Mouse (Mus musculus) liver, adult (tissue): ENCODE results near the gene Pcsk5.
A peak's percentile ranks its signal among the peaks of the same experiment; 100 is the strongest.

Experiments
- GATA4 ChIP-seq: IDR thresholded peaks from 2 replicates; pipeline ENCODE4 v1.6.1; 2014; ENCODE audit warnings: mild to moderate bottlenecking, low read length; ENCODE audit not compliant: insufficient replicate concordance

Pcsk5 gene

GRCm38 (mm10) chr19:17828414-17828813 is 9.0 kb downstream of the Pcsk5 start:
- no peak for TF ChIP-seq GATA4

GRCm38 (mm10) chr19:17826694-17827093 is 10.7 kb downstream of the Pcsk5 start:
- no peak for TF ChIP-seq GATA4

GRCm38 (mm10) chr19:17820046-17820445 is 17.4 kb downstream of the Pcsk5 start:
- no peak for TF ChIP-seq GATA4

GRCm38 (mm10) chr19:17819081-17819480 is 18.4 kb downstream of the Pcsk5 start:
- no peak for TF ChIP-seq GATA4

- no peak for TF ChIP-seq GATA4
These were observed 22.4 kb downstream of the Pcsk5 start for GRCm38 (mm10) chr19:17815062-17815461.

GRCm38 (mm10) chr19:17813449-17813990 is 23.9 kb downstream of the Pcsk5 start:
- no peak for TF ChIP-seq GATA4

GRCm38 (mm10) chr19:17812661-17813060 is 24.8 kb downstream of the Pcsk5 start:
- no peak for TF ChIP-seq GATA4

- TF ChIP-seq GATA4, result no peak
These were observed 30.8 kb downstream of the Pcsk5 start for GRCm38 (mm10) chr19:17806626-17807025.

GRCm38 (mm10) chr19:17800798-17801197 is 36.6 kb downstream of the Pcsk5 start:
- no peak for TF ChIP-seq GATA4

- no peak for TF ChIP-seq GATA4
These were observed 37.8 kb downstream of the Pcsk5 start for GRCm38 (mm10) chr19:17799419-17800185.

- TF ChIP-seq GATA4, result no peak
These were observed 44.0 kb downstream of the Pcsk5 start for GRCm38 (mm10) chr19:17793457-17793856.

GRCm38 (mm10) chr19:17791485-17792052 is 45.9 kb downstream of the Pcsk5 start:
- TF ChIP-seq GATA4, result peak; percentile 19; the same call in 1 of the 2 replicates

- TF ChIP-seq GATA4, result no peak
These were observed 48.7 kb downstream of the Pcsk5 start for GRCm38 (mm10) chr19:17788617-17789317.

GRCm38 (mm10) chr19:17786744-17787143 is 50.7 kb downstream of the Pcsk5 start:
- no peak for TF ChIP-seq GATA4

- TF ChIP-seq GATA4, result no peak
These were observed 52.8 kb downstream of the Pcsk5 start for GRCm38 (mm10) chr19:17784401-17785192.
